Mouse (Mus musculus) embryonic facial prominence, embryonic 11.5 days (tissue): ENCODE measurements at regions not wholly inside any gene's neighbourhood (a gene's known extent, or its start where the extent isn't known, plus 50 kb on each side); places are given as distances from the start of the nearest gene placed in this dataset.

ENCODE experiments used
- ATAC-seq: fragments of 200-750 bp; cut with Nextera tagmentation; replicated peaks from 2 replicates; pipeline ENCODE4 v1.8.0; 2017; ENCODE audit warnings: low read depth; ENCODE audit not compliant: insufficient number of reproducible peaks, low FRiP score, low TSS enrichment
- DNase-seq: peaks from one replicate; pipeline ENCODE4 v3.0.0-alpha.2; 2015; ENCODE audit warnings: low spot score
- H3K27ac ChIP-seq: fragments of 300-500 bp; sonication (generic); replicated peaks from 2 replicates; pipeline ENCODE4 v1.5.1; 2014; ENCODE audit warnings: mild to moderate bottlenecking, low read depth, low read length, control low read depth
- H3K27me3 ChIP-seq: fragments of 300-500 bp; sonication (generic); 2 replicates; pipeline ENCODE4 v1.6.1; 2014; ENCODE audit warnings: mild to moderate bottlenecking, low read length, moderate library complexity, mixed read lengths; ENCODE audit not compliant: control insufficient read depth, insufficient read depth
- H3K36me3 ChIP-seq: fragments of 300-500 bp; sonication (generic); replicated peaks from 2 replicates; pipeline ENCODE4 v1.6.1; 2014; ENCODE audit warnings: low read depth, mild to moderate bottlenecking, low read length, moderate library complexity, mixed read lengths; ENCODE audit not compliant: control insufficient read depth, insufficient read depth
- H3K4me1 ChIP-seq: fragments of 300-500 bp; sonication (generic); 2 replicates; pipeline ENCODE4 v1.6.1; 2014; ENCODE audit warnings: low read length, mixed read lengths; ENCODE audit not compliant: control insufficient read depth, insufficient read depth
- H3K4me2 ChIP-seq: fragments of 300-500 bp; sonication (generic); 2 replicates; pipeline ENCODE4 v1.6.1; 2014; ENCODE audit warnings: low read depth, mild to moderate bottlenecking, control low read depth, low read length, moderate library complexity
- H3K4me3 ChIP-seq: fragments of 300-500 bp; sonication (generic); 2 replicates; pipeline ENCODE4 v1.5.1; 2014; ENCODE audit warnings: low read depth, low read length, control low read depth
- H3K9ac ChIP-seq: fragments of 300-500 bp; sonication (generic); replicated peaks from 2 replicates; pipeline ENCODE4 v1.6.1; 2014; ENCODE audit warnings: mild to moderate bottlenecking, control low read depth, low read length
- H3K9me3 ChIP-seq: fragments of 300-500 bp; sonication (generic); replicated peaks from 2 replicates; pipeline ENCODE4 v1.6.1; 2016; ENCODE audit warnings: mild to moderate bottlenecking, low read length, inconsistent platforms, mixed read lengths; ENCODE audit not compliant: control insufficient read depth
- WGBS: fragments of 180-500 bp; shearing (Covaris S2); extraction: QIAGEN DNeasy Blood & Tissue Kit; methylation state at CpG from one replicate; pipeline ENCODE4 v1.1.7; 2014; 5-methylcytosine and 5-hydroxymethylcytosine counted together

- no peaks in the 10 kb centered on the region for H3K36me3 ChIP-seq
- no peaks in the 10 kb centered on the region for H3K4me1 ChIP-seq
- ATAC-seq, result no peak
- DNase-seq, result no peak
- no peaks in the 10 kb centered on the region for H3K27me3 ChIP-seq
- WGBS, result 74% methylated on average over 7 of the region's 7 CpGs
- H3K9ac ChIP-seq, result no peak overlapping the region
- no peaks in the 10 kb centered on the region for H3K9me3 ChIP-seq
- no peak overlapping the region for H3K4me3 ChIP-seq
- no peak overlapping the region for H3K4me2 ChIP-seq
- H3K27ac ChIP-seq, result no peak overlapping the region
Measured at GRCm38 (mm10) chr15:87178646-87179045, 365.5 kb upstream of the Fam19a5 start.

DNA sequence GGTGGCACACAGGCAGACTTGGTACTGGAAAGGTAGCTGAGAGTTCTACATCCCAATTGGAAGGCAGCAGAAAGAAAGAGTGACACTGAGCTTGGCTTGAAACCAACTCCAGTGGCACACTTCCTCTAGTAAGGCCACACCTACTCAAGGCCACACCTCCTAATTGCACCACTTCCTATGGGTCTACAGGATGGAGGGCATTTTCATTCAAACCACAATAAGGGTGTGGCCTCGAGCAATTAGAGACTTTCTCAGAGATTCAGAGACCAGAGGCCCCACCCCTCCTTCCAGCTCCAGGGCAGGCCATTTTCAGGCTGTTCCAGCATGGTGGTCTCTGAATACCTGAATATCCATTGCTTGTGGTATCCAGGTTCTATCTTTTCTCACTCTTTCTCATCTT lies 363.3 kb upstream of the Fam19a5 start:
- no peaks in the 10 kb centered on the region for H3K9me3 ChIP-seq
- H3K9ac ChIP-seq, result no peak overlapping the region
- no peaks in the 10 kb centered on the region for H3K36me3 ChIP-seq
- no peak overlapping the region for H3K27ac ChIP-seq
- no peaks in the 10 kb centered on the region for H3K27me3 ChIP-seq
- 68% methylated on average over 1 of the region's 1 CpGs for WGBS
- DNase-seq, result no peak
- H3K4me1 ChIP-seq, result no peaks in the 10 kb centered on the region
- no peak overlapping the region for H3K4me2 ChIP-seq
- no peak for ATAC-seq
- H3K4me3 ChIP-seq, result no peak overlapping the region

DNA sequence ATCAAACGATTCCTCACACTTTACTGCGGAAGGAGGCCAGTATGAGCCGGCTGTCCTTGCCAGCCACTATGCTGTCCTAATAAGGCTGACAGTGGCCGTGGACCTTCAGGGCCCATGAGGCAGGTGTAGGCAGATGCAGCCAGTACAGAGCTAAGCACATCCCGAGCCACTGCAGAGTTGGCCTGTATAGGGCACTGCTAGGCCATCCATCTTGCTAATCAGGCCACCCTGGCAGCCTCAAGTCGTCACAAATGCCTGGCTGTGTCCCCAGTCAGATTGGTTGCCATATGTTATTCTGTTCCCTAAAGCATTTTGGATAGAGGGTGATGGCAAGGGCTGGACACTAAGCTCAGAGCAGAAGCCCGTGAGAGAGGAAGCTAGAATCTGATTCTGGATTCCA lies 359.9 kb upstream of the Fam19a5 start:
- no peak overlapping the region for H3K4me3 ChIP-seq
- 81% methylated on average over 7 of the region's 7 CpGs for WGBS
- H3K9me3 ChIP-seq, result no peaks in the 10 kb centered on the region
- H3K9ac ChIP-seq, result no peak overlapping the region
- H3K4me2 ChIP-seq, result no peak overlapping the region
- no peak for ATAC-seq
- H3K27me3 ChIP-seq, result no peaks in the 10 kb centered on the region
- no peak for DNase-seq
- no peaks in the 10 kb centered on the region for H3K36me3 ChIP-seq
- no peaks in the 10 kb centered on the region for H3K4me1 ChIP-seq
- H3K27ac ChIP-seq, result no peak overlapping the region

GRCm38 (mm10) chr15:87188816-87189455 lies 355.2 kb upstream of the Fam19a5 start:
- Histone ChIP-seq H3K27me3 (no peaks in the 10 kb centered on the region), H3K9ac (no peak overlapping the region), H3K27ac (no peak overlapping the region), H3K4me2 (no peak overlapping the region), H3K4me3 (no peak overlapping the region), H3K9me3 (no peaks in the 10 kb centered on the region), H3K36me3 (no peaks in the 10 kb centered on the region), H3K4me1 (no peaks in the 10 kb centered on the region)
- no peak for ATAC-seq
- DNase-seq, result no peak
- WGBS, result 81% methylated on average over 9 of the region's 9 CpGs

DNA sequence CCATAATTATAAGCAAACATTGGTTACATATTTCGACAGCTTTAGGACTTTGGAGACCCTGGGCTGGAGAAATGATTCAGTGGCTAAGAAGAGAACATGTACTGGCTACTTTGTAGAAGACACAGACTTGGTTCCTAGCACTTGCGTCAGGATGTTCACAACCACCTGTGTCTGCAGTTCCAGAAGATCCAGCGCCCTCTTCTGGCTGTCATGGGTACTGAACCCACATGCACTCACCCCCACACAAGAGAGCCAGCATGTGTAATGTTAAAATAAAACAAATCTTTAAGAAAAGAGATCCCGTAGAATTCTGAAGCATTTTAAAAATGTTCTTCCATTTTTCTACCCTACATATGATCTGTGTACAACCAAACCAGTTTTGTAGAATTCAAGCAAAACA lies 352.2 kb upstream of the Fam19a5 start:
- Histone ChIP-seq H3K9ac (no peak overlapping the region), H3K27me3 (no peaks in the 10 kb centered on the region), H3K4me2 (no peak overlapping the region), H3K36me3 (no peaks in the 10 kb centered on the region), H3K9me3 (no peaks in the 10 kb centered on the region), H3K4me1 (no peaks in the 10 kb centered on the region), H3K4me3 (no peak overlapping the region), H3K27ac (no peak overlapping the region)
- ATAC-seq (no peak), DNase-seq (no peak)
- 77% methylated on average over 4 of the region's 4 CpGs for WGBS

DNA sequence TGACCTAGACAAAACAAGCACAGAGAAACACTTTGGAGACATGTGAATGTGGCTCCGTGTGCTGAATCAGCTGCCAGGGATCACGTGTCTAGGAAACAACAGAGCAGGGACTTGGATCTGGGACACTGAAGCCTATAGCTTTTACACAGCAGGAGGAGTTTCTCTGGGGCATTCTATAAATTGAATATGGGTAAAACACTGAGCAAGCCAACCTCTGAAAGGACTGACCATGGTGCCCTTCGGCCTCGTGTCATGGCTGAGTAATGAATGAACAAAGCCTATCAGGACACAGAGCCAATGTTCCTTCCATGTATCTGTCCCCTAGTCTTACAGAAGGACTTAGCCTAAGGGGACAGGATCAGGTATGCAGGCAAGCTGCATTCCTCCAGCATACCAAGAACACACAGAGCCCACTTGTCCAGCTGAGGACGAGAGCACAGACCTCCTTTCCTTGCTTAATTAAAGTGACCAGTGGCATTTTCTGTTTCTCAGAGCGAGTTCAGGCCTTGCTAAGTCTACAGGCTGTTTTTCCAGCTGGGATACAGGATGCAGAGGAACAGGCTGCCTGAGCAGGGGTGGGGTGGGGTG lies 347.7 kb upstream of the Fam19a5 start:
- ATAC-seq (no peak), DNase-seq (peak; percentile 11)
- Histone ChIP-seq H3K4me1 (no peaks in the 10 kb centered on the region), H3K27me3 (no peaks in the 10 kb centered on the region), H3K36me3 (no peaks in the 10 kb centered on the region), H3K9me3 (no peaks in the 10 kb centered on the region), H3K4me3 (no peak overlapping the region), H3K4me2 (no peak overlapping the region), H3K27ac (no peak overlapping the region), H3K9ac (no peak overlapping the region)
- WGBS, result 27% methylated on average over 6 of the region's 6 CpGs

DNA sequence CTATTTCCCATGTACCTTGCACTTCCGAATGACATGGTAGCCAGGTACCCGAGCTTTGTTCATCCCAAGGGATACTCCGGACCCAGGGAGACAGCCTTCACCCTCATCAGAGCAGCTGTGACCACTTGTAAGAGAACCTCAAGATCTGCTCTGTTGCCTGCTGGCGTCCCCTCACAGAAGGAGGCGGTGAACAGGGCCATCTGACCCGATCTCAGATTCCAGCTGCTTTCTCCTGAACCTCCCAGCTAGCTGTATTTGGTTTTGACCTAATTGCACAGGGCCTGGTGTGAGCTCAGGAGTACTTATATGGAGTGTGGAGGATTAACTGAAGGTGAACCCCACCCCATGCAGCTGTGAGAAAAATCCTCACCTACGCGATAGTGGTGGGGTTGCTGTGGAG lies 344.5 kb upstream of the Fam19a5 start:
- Histone ChIP-seq H3K9ac (no peak overlapping the region), H3K27me3 (no peaks in the 10 kb centered on the region), H3K36me3 (no peaks in the 10 kb centered on the region), H3K9me3 (no peaks in the 10 kb centered on the region), H3K27ac (no peak overlapping the region), H3K4me2 (no peak overlapping the region), H3K4me1 (no peaks in the 10 kb centered on the region), H3K4me3 (no peak overlapping the region)
- ATAC-seq, result no peak
- no peak for DNase-seq
- 89% methylated on average over 8 of the region's 8 CpGs for WGBS

DNA sequence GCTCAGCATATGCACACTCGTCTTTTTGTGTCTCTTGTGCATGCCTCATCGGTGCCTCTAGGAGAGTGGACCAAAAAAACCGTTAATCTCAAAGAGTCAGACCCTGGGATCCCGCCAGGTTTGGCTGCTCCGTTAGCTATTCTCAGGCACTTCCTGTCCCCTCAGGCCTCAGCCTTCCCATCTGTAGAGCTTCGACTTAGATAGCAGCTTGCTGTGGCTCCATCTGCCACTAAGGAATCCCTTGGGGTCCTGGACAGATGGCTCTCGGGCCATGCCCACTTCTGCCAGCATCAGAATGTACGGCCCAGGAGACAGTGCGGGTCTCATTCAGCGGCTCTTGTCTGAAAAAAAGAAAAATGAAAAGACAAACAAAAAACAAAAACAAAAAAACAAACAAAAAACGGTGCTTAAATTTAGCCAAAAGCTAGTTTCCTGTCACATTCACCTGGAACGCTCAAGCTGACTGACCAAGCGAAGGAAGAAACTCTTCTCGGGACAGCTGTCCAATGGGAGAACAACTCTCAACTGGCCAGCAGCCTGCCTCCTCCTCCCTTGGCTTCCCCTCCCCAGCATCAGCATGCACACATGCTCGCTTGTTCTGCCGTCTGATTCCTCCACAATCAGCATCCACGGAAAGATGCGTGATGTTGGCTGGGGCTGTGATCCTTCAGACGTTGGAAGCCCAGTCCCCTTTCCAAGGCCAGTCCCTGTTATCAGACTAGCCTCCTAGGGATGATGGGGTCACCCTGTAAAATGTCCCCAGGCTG lies 343.6 kb upstream of the Fam19a5 start:
- Histone ChIP-seq H3K9me3 (no peaks in the 10 kb centered on the region), H3K36me3 (no peaks in the 10 kb centered on the region), H3K4me3 (no peak overlapping the region), H3K27ac (no peak overlapping the region), H3K27me3 (no peaks in the 10 kb centered on the region), H3K9ac (no peak overlapping the region), H3K4me2 (no peak overlapping the region), H3K4me1 (no peaks in the 10 kb centered on the region)
- WGBS, result 70% methylated on average over 19 of the region's 19 CpGs
- ATAC-seq (no peak), DNase-seq (no peak)
